In genomic region chr1:185546346-185546745, GRCm38 (mm10) we compare ENCODE assay signal across 8 mouse cellular contexts.
DNase-seq lines count a peak whose midpoint lies in the region; ATAC-seq lines count a peak whose summit lies in the region.

No protein-coding gene starts in this region.

- DNase-seq in kidney, postnatal 14 days, result peak; percentile 4
- no peak for DNase-seq in kidney, adult 8-10 months
- peak; percentile 52 for DNase-seq in R1 (ENCODE audit: low read depth, low spot score)
- DNase-seq in lung, postnatal 36 days, result peak; percentile 15
- DNase-seq in adrenal gland, postnatal 36 days, result no peak

- H3K4me2 ChIP-seq in forebrain, embryonic 13.5 days, result no peak overlapping the region
- H3K4me2 ChIP-seq in kidney, embryonic 15.5 days, result no peak overlapping the region

- H3K4me3 ChIP-seq in forebrain, embryonic 13.5 days, result no peak overlapping the region
- H3K4me3 ChIP-seq in kidney, embryonic 15.5 days (replicated peaks), result no peak overlapping the region

- H3K36me3 ChIP-seq in forebrain, embryonic 13.5 days (ENCODE audit: poor library complexity, severe bottlenecking), result no peaks in the 10 kb centered on the region
- no peaks in the 10 kb centered on the region for H3K36me3 ChIP-seq in kidney, embryonic 15.5 days

- H3K4me1 ChIP-seq in forebrain, embryonic 13.5 days, result no peaks in the 10 kb centered on the region
- H3K4me1 ChIP-seq in kidney, embryonic 15.5 days, result no peaks in the 10 kb centered on the region

- no peak overlapping the region for H3K27ac ChIP-seq in forebrain, embryonic 13.5 days
- H3K27ac ChIP-seq in kidney, embryonic 15.5 days, result no peak overlapping the region

- ATAC-seq in forebrain, embryonic 13.5 days, result 0 out of 2 replicates have a peak, but pooled peaks have one; percentile 43
- no peak for ATAC-seq in monocyte, adult 5-6 weeks (replicated peaks; ENCODE audit: insufficient number of reproducible peaks, low FRiP score, low TSS enrichment, poor library complexity, severe bottlenecking)
- ATAC-seq in kidney, embryonic 15.5 days (replicated peaks; ENCODE audit: low FRiP score), result no peak

- H3K9ac ChIP-seq in forebrain, embryonic 13.5 days, result no peak overlapping the region; the same call in 1 of the 2 replicates
- no peak overlapping the region for H3K9ac ChIP-seq in kidney, embryonic 15.5 days

- no peaks in the 10 kb centered on the region for H3K27me3 ChIP-seq in forebrain, embryonic 13.5 days
- H3K27me3 ChIP-seq in kidney, embryonic 15.5 days, result no peaks in the 10 kb centered on the region

- H3K9me3 ChIP-seq in forebrain, embryonic 13.5 days (replicated peaks), result no peaks in the 10 kb centered on the region
- H3K9me3 ChIP-seq in kidney, embryonic 15.5 days (replicated peaks), result no peaks in the 10 kb centered on the region

Comparison
In these comparisons a context has a peak if more than half of its experiments do, and no peak if none do; other contexts are left out.
1. DNase-seq: peak in kidney, postnatal 14 days (single experiment), R1 (single experiment) and lung, postnatal 36 days (single experiment); none in kidney, adult 8-10 months (0 of 2) and adrenal gland, postnatal 36 days (0 of 2).